In genomic region chr12:80549646-80550045, GRCm38 (mm10) we compare ENCODE assay signal across 9 mouse cellular contexts. TPM values are rescaled to one million over a fixed set of nuclear protein-coding genes. Genes with fewer than 3 reads are reported as not detected.
DNase-seq lines count a peak whose midpoint lies in the region; ATAC-seq and TF ChIP-seq lines count a peak whose summit lies in the region.
"Had no signal": no experiment of that assay in that cellular context is flagged by ENCODE, and none has a peak within 500 bp of the region (broad histone marks: within the 10 kb centered on the region; RNA-seq: fewer than 3 reads in every experiment).

No protein-coding gene starts in this region.

- DNase-seq in hindbrain, embryonic 10.5 days (ENCODE audit: low spot score), result no peak
- peak; percentile 82 for DNase-seq in adrenal gland, postnatal 14 days
- DNase-seq in brain, embryonic 14.5 days (ENCODE audit: low read depth), result peak; percentile 59
- peak; percentile 42 for DNase-seq in lung, embryonic 14.5 days
- no peak for DNase-seq in Muller cell, postnatal 12 days (ENCODE audit: inconsistent ontology term)
- DNase-seq in retina, postnatal 1 day, result no peak
- no peak for DNase-seq in urinary bladder, adult 18-20 months (ENCODE audit: low spot score in 2 of 2)

- no peak for ATAC-seq in hindbrain, embryonic 12.5 days (ENCODE audit: low FRiP score)
- ATAC-seq in lung, embryonic 14.5 days (ENCODE audit: insufficient read depth), result no peak

- no peaks in the 10 kb centered on the region for H3K9me3 ChIP-seq in hindbrain, embryonic 10.5 days
- H3K9me3 ChIP-seq in hindbrain, embryonic 12.5 days (replicated peaks), result no peaks in the 10 kb centered on the region
- no peaks in the 10 kb centered on the region for H3K9me3 ChIP-seq in lung, embryonic 14.5 days (ENCODE audit: low read depth, low read length)
- H3K9me3 ChIP-seq: liver, embryonic 15.5 days had no signal

- H3K9ac ChIP-seq in hindbrain, embryonic 12.5 days, result no peak overlapping the region
- H3K9ac ChIP-seq in lung, embryonic 14.5 days, result no peak overlapping the region
- H3K9ac ChIP-seq: liver, embryonic 15.5 days had no signal

- no peak overlapping the region for H3K4me2 ChIP-seq in hindbrain, embryonic 12.5 days (replicated peaks)
- H3K4me2 ChIP-seq in lung, embryonic 14.5 days, result no peak overlapping the region
- H3K4me2 ChIP-seq: liver, embryonic 15.5 days had no signal

- peaks cover 16% of the 10 kb centered on the region for H3K27me3 ChIP-seq in hindbrain, embryonic 10.5 days (ENCODE audit: insufficient read depth, poor library complexity, severe bottlenecking)
- H3K27me3 ChIP-seq in hindbrain, embryonic 12.5 days, result peaks cover 3% of the 10 kb centered on the region; the same call in 1 of the 2 replicates
- no peaks in the 10 kb centered on the region for H3K27me3 ChIP-seq in lung, embryonic 14.5 days (ENCODE audit: insufficient read depth, low read length)

- no peaks in the 10 kb centered on the region for H3K36me3 ChIP-seq in hindbrain, embryonic 10.5 days
- H3K36me3 ChIP-seq in hindbrain, embryonic 12.5 days, result no peaks in the 10 kb centered on the region
- no peaks in the 10 kb centered on the region for H3K36me3 ChIP-seq in lung, embryonic 14.5 days (ENCODE audit: insufficient read depth)
- H3K36me3 ChIP-seq: liver, embryonic 15.5 days had no signal

- H3K4me1 ChIP-seq in hindbrain, embryonic 10.5 days (replicated peaks), result peaks cover 34% of the 10 kb centered on the region
- H3K4me1 ChIP-seq in hindbrain, embryonic 12.5 days, result peaks cover 20% of the 10 kb centered on the region
- peaks cover 3% of the 10 kb centered on the region; the same call in 1 of the 2 replicates for H3K4me1 ChIP-seq in lung, embryonic 14.5 days (ENCODE audit: insufficient read depth)
- H3K4me1 ChIP-seq: liver, embryonic 15.5 days had no signal

- TF ChIP-seq CTCF in brain, embryonic 14.5 days (IDR thresholded peaks at IDR 0.05; ENCODE audit: borderline replicate concordance, extremely low read depth, insufficient read depth, insufficient read length), result no peak
- no peak for TF ChIP-seq CTCF in lung, embryonic 14.5 days (IDR thresholded peaks at IDR 0.05; ENCODE audit: low read depth)

- WGBS in hindbrain, embryonic 10.5 days, result 70% methylated on average over 11 of the region's 11 CpGs
- WGBS in hindbrain, embryonic 12.5 days, result 64% methylated on average over 11 of the region's 11 CpGs
- 74% methylated on average over 11 of the region's 11 CpGs for WGBS in lung, embryonic 14.5 days

- TF ChIP-seq POLR2A in brain, embryonic 14.5 days (IDR thresholded peaks at IDR 0.05; ENCODE audit: borderline replicate concordance, extremely low read depth, insufficient read depth, insufficient read length, poor library complexity, severe bottlenecking), result no peak

- H3K4me3 ChIP-seq in hindbrain, embryonic 10.5 days, result no peak overlapping the region
- no peak overlapping the region for H3K4me3 ChIP-seq in hindbrain, embryonic 12.5 days
- no peak overlapping the region for H3K4me3 ChIP-seq in lung, embryonic 14.5 days (ENCODE audit: low read depth, low read length)
- H3K4me3 ChIP-seq: liver, embryonic 15.5 days had no signal

- H3K27ac ChIP-seq in hindbrain, embryonic 10.5 days, result peak overlapping the region; percentile 64; the same call in 1 of the 2 replicates
- H3K27ac ChIP-seq in hindbrain, embryonic 12.5 days, result no peak overlapping the region
- H3K27ac ChIP-seq in lung, embryonic 14.5 days (ENCODE audit: low read depth), result 0 out of 2 replicates have a peak overlapping the region, but pooled peaks have one; percentile 27
- H3K27ac ChIP-seq: liver, embryonic 15.5 days had no signal

RNA-seq across cellular contexts. Expression of gene Galnt16, which starts 31.6 kb away (rescaled TPM):
- polyA plus RNA-seq in hindbrain, embryonic 10.5 days (2016; fragmentation: Nextera tagmentation; extraction: Ambion mirVana), result 17.7 and 18.9 TPM in 2 replicates
- polyA plus RNA-seq in hindbrain, embryonic 12.5 days (2016; fragmentation: Nextera tagmentation; extraction: Ambion mirVana), result 21.1 and 22.3 TPM in 2 replicates
- total RNA-seq in adrenal gland, postnatal 14 days (2021), result 11.3 and 14.6 TPM in 2 replicates
- 13.2 and 28.1 TPM in 2 replicates for polyA plus RNA-seq in brain, embryonic 14.5 days (2012; rRNA removed)
- 4.8 and 6.7 TPM in 2 replicates for polyA plus RNA-seq in lung, embryonic 14.5 days (2014; fragmentation: Nextera tagmentation; extraction: Ambion mirVana)

Comparison
In these comparisons a context has a peak if more than half of its experiments do, and no peak if none do; other contexts are left out.
1. DNase-seq: peak in adrenal gland, postnatal 14 days (single experiment), brain, embryonic 14.5 days (single experiment) and lung, embryonic 14.5 days (single experiment); none in hindbrain, embryonic 10.5 days (single experiment), Muller cell, postnatal 12 days (single experiment), retina, postnatal 1 day (single experiment) and urinary bladder, adult 18-20 months (0 of 2).